Mouse (Mus musculus) heart, embryonic 11.5 days (tissue): ENCODE data around the gene Zdhhc3. TPM values are rescaled to one million over a fixed set of nuclear protein-coding genes. Genes with fewer than 3 reads are reported as not detected.

Source experiments
- ATAC-seq: fragments of 200-750 bp; cut with Nextera tagmentation; replicated peaks from 2 replicates; pipeline ENCODE4 v1.8.0; 2017; ENCODE audit warnings: moderate library complexity; ENCODE audit not compliant: insufficient number of reproducible peaks, low FRiP score, low TSS enrichment
- H3K27ac ChIP-seq: fragments of 300-500 bp; sonication (generic); 2 replicates; pipeline ENCODE4 v1.5.1; 2014; ENCODE audit warnings: mild to moderate bottlenecking, low read depth, low read length
- H3K27me3 ChIP-seq: fragments of 300-500 bp; sonication (generic); 2 replicates; pipeline ENCODE4 v1.6.1; 2014; ENCODE audit warnings: mild to moderate bottlenecking, low read length, mixed read lengths; ENCODE audit not compliant: control insufficient read depth, insufficient read depth
- H3K36me3 ChIP-seq: fragments of 300-500 bp; sonication (generic); 2 replicates; pipeline ENCODE4 v1.6.1; 2014; ENCODE audit warnings: mild to moderate bottlenecking, low read length, moderate library complexity, mixed read lengths; ENCODE audit not compliant: control insufficient read depth, insufficient read depth
- H3K4me1 ChIP-seq: fragments of 300-500 bp; sonication (generic); 2 replicates; pipeline ENCODE4 v1.6.1; 2014; ENCODE audit warnings: low read length; ENCODE audit not compliant: control insufficient read depth, insufficient read depth
- H3K4me2 ChIP-seq: fragments of 300-500 bp; sonication (generic); 2 replicates; pipeline ENCODE4 v1.6.1; 2014; ENCODE audit warnings: mild to moderate bottlenecking, moderate library complexity
- H3K4me3 ChIP-seq: fragments of 300-500 bp; sonication (generic); 2 replicates; pipeline ENCODE4 v1.5.1; 2014; ENCODE audit warnings: low read depth, low read length
- H3K9ac ChIP-seq: fragments of 300-500 bp; sonication (generic); 2 replicates; pipeline ENCODE4 v1.6.1; 2014; ENCODE audit warnings: mild to moderate bottlenecking, low read depth, low read length, moderate library complexity
- H3K9me3 ChIP-seq: fragments of 300-500 bp; sonication (generic); replicated peaks from 2 replicates; pipeline ENCODE4 v1.6.1; 2016; ENCODE audit warnings: low read length; ENCODE audit not compliant: control insufficient read depth
- WGBS: fragments of 180-500 bp; shearing (Covaris S2); extraction: QIAGEN DNeasy Blood & Tissue Kit; methylation state at CpG from one replicate; pipeline ENCODE4 v1.1.7; 2014; ENCODE audit not compliant: insufficient replicate concordance; 5-methylcytosine and 5-hydroxymethylcytosine counted together
- polyA plus RNA-seq: library from polyadenylated mRNA; unstranded; fragments of >200 nt; fragmentation: Nextera tagmentation; extraction: Ambion mirVana; gene quantifications from 2 replicates; pipeline ENCODE4 v1.2.1, GENCODE M21; 2014

The Zdhhc3 gene
- 39.6 and 44.7 TPM in 2 replicates for polyA plus RNA-seq

- H3K36me3 ChIP-seq: no peaks in the 10 kb centered on the region
- H3K27me3 ChIP-seq: no peaks in the 10 kb centered on the region
- H3K9me3 ChIP-seq: no peaks in the 10 kb centered on the region
- peak within 1 kb of the TSS; percentile 99 for H3K4me3 ChIP-seq
- ATAC-seq: peak; percentile 92
- peak within 1 kb of the TSS; percentile 95 for H3K9ac ChIP-seq
- peak within 1 kb of the TSS; percentile 96 for H3K4me2 ChIP-seq
- H3K27ac ChIP-seq: peak within 1 kb of the TSS; percentile 96
- under 1% methylated on average over 79 of the region's 79 CpGs for WGBS
- peaks cover 12% of the 10 kb centered on the region for H3K4me1 ChIP-seq
Measured at GRCm38 (mm10) chr9:123112805-123113521, at the start of gene Zdhhc3, which contains the start of gene Exosc7. Gene Zdhhc3, minus strand, starts transcription at chr9:123113205. Gene Exosc7, plus strand, starts transcription at chr9:123113215.

GRCm38 (mm10) chr9:123161792-123162191 lies 48.8 kb upstream of the Zdhhc3 start:
- Histone ChIP-seq H3K4me2 (no peak overlapping the region), H3K4me1 (no peaks in the 10 kb centered on the region), H3K4me3 (no peak overlapping the region), H3K9ac (no peak overlapping the region), H3K27me3 (no peaks in the 10 kb centered on the region; the same call in 1 of the 2 replicates), H3K36me3 (no peaks in the 10 kb centered on the region), H3K9me3 (no peaks in the 10 kb centered on the region), H3K27ac (no peak overlapping the region)
- no peak for ATAC-seq
- 55% methylated on average over 2 of the region's 2 CpGs for WGBS

- no peaks in the 10 kb centered on the region for H3K9me3 ChIP-seq
- H3K27me3 ChIP-seq: peaks cover 6% of the 10 kb centered on the region
- H3K27ac ChIP-seq: no peak overlapping the region
- H3K9ac ChIP-seq: no peak overlapping the region
- no peak overlapping the region for H3K4me2 ChIP-seq
- no peaks in the 10 kb centered on the region for H3K36me3 ChIP-seq
- ATAC-seq: no peak
- no peaks in the 10 kb centered on the region for H3K4me1 ChIP-seq
- WGBS: 54% methylated on average over 7 of the region's 7 CpGs
- H3K4me3 ChIP-seq: no peak overlapping the region
Measured at GRCm38 (mm10) chr9:123159330-123159729, 46.3 kb upstream of the Zdhhc3 start.

GRCm38 (mm10) chr9:123158125-123158836 lies 45.3 kb upstream of the Zdhhc3 start:
- no peaks in the 10 kb centered on the region for H3K9me3 ChIP-seq
- 56% methylated on average over 8 of the region's 8 CpGs for WGBS
- no peak overlapping the region for H3K4me2 ChIP-seq
- no peak for ATAC-seq
- H3K4me3 ChIP-seq: no peak overlapping the region
- peaks cover 6% of the 10 kb centered on the region for H3K27me3 ChIP-seq
- no peaks in the 10 kb centered on the region for H3K36me3 ChIP-seq
- no peak overlapping the region for H3K27ac ChIP-seq
- no peaks in the 10 kb centered on the region for H3K4me1 ChIP-seq
- H3K9ac ChIP-seq: no peak overlapping the region

- Histone ChIP-seq H3K9me3 (no peaks in the 10 kb centered on the region), H3K4me1 (no peaks in the 10 kb centered on the region), H3K36me3 (no peaks in the 10 kb centered on the region), H3K9ac (no peak overlapping the region), H3K27ac (no peak overlapping the region), H3K27me3 (peaks cover 6% of the 10 kb centered on the region), H3K4me2 (no peak overlapping the region), H3K4me3 (no peak overlapping the region)
- no peak for ATAC-seq
Measured at GRCm38 (mm10) chr9:123157699-123158098, 44.7 kb upstream of the Zdhhc3 start.

GRCm38 (mm10) chr9:123156910-123157361 lies 43.9 kb upstream of the Zdhhc3 start:
- Histone ChIP-seq H3K36me3 (no peaks in the 10 kb centered on the region), H3K9ac (peak overlapping the region; percentile 52; the same call in 1 of the 2 replicates), H3K27me3 (peaks cover 6% of the 10 kb centered on the region), H3K4me3 (0 out of 2 replicates have a peak overlapping the region, but pooled peaks have one; percentile 18), H3K27ac (no peak overlapping the region), H3K4me2 (peak overlapping the region; percentile 58), H3K4me1 (no peaks in the 10 kb centered on the region), H3K9me3 (no peaks in the 10 kb centered on the region)
- WGBS: 19% methylated on average over 30 of the region's 30 CpGs
- ATAC-seq: no peak

GRCm38 (mm10) chr9:123153121-123153520 lies 40.1 kb upstream of the Zdhhc3 start:
- ATAC-seq: no peak
- H3K4me3 ChIP-seq: no peak overlapping the region
- no peaks in the 10 kb centered on the region for H3K36me3 ChIP-seq
- WGBS: 83% methylated on average over 2 of the region's 2 CpGs
- H3K27ac ChIP-seq: no peak overlapping the region
- no peak overlapping the region for H3K9ac ChIP-seq
- no peaks in the 10 kb centered on the region for H3K9me3 ChIP-seq
- H3K4me2 ChIP-seq: no peak overlapping the region
- peaks cover 6% of the 10 kb centered on the region for H3K27me3 ChIP-seq
- no peaks in the 10 kb centered on the region for H3K4me1 ChIP-seq

- Histone ChIP-seq H3K27ac (no peak overlapping the region), H3K9ac (no peak overlapping the region), H3K36me3 (no peaks in the 10 kb centered on the region), H3K4me3 (no peak overlapping the region), H3K4me2 (no peak overlapping the region), H3K4me1 (no peaks in the 10 kb centered on the region), H3K9me3 (no peaks in the 10 kb centered on the region), H3K27me3 (peaks cover 6% of the 10 kb centered on the region)
- WGBS: 58% methylated on average over 3 of the region's 3 CpGs
- no peak for ATAC-seq
Measured at GRCm38 (mm10) chr9:123152026-123152425, 39.0 kb upstream of the Zdhhc3 start.
